Mouse (Mus musculus) kidney, adult 2 months (tissue): ENCODE measurements around the gene Cdc7. TPM values are rescaled to one million over a fixed set of nuclear protein-coding genes. Genes with fewer than 3 reads are reported as not detected.

ENCODE experiments used
- DNase-seq: peaks from one replicate; pipeline ENCODE4 v3.0.0; 2021
- H3K27ac ChIP-seq: fragments of 200-500 bp; 2 replicates; pipeline ENCODE4 v1.5.1; 2012; ENCODE audit warnings: low read depth, low read length, control low read depth, inconsistent platforms; ENCODE audit not compliant: insufficient read depth
- H3K27me3 ChIP-seq: fragments of 200-500 bp; replicated peaks from 2 replicates; pipeline ENCODE4 v1.6.1; 2012; ENCODE audit warnings: mild to moderate bottlenecking, moderate library complexity, low read length, inconsistent platforms; ENCODE audit not compliant: control insufficient read depth, insufficient read depth
- H3K36me3 ChIP-seq: fragments of 200-500 bp; 2 replicates; pipeline ENCODE4 v1.6.1; 2012; ENCODE audit warnings: mild to moderate bottlenecking, moderate library complexity, low read length, inconsistent platforms; ENCODE audit not compliant: control insufficient read depth, insufficient read depth
- H3K4me1 ChIP-seq: fragments of 200-500 bp; 2 replicates; pipeline ENCODE4 v1.6.1; 2011; ENCODE audit warnings: low read length; ENCODE audit not compliant: control insufficient read depth, insufficient read depth
- H3K4me3 ChIP-seq: fragments of 200-500 bp; 2 replicates; pipeline ENCODE4 v1.5.1; 2011; ENCODE audit warnings: mild to moderate bottlenecking, low read depth, low read length, control low read depth; ENCODE audit not compliant: insufficient read depth
- CTCF ChIP-seq: fragments of 200-500 bp; conservative IDR thresholded peaks from 2 replicates; pipeline ENCODE4 v1.5.1; 2011; ENCODE audit warnings: low read depth, mild to moderate bottlenecking, control low read depth, low read length, moderate library complexity, mixed read lengths; ENCODE audit not compliant: insufficient read depth, insufficient read length
- POLR2A ChIP-seq: fragments of 200-500 bp; IDR thresholded peaks from one replicate; pipeline ENCODE4 v1.6.1; 2011; ENCODE audit warnings: low read depth, low read length, control low read depth
- WGBS: fragments of 180-500 bp; shearing (Covaris S2); methylation state at CpG from one replicate; pipeline ENCODE4 v1.1.7; 2018; 5-methylcytosine and 5-hydroxymethylcytosine counted together
- polyA plus RNA-seq: library from polyadenylated mRNA; depleted of rRNA; stranded (reverse); fragments of >200 nt; gene quantifications from 2 replicates; pipeline ENCODE4 v1.2.3, GENCODE M21; 2012

Gene Cdc7
- polyA plus RNA-seq, 1 experiment = 1.2 TPM

DNA sequence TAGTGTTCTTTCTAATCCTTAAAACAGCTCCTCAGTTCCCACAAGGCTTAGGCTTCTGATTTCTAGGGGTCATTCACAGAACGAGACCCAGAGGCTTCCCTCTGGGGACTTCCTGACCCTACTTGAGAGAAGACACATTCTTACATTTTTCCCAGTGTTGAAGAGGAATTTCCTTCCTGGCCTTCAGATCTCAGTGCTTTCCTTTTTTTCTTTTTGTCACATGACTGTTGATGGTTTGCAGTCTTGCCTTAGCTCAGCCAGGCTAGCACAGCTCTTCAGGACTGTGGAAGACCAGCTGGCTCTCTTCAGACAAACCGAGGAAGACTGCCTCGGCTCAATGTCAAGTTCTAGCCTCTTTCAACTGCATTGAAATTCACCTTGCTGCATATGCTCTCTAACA lies 7.7 kb upstream of the Cdc7 start:
- WGBS = 56% methylated on average over 3 of the region's 3 CpGs
- DNase-seq = peak; percentile 54
- Histone ChIP-seq H3K27me3 (no peaks in the 10 kb centered on the region), H3K4me1 (no peaks in the 10 kb centered on the region), H3K27ac (no peak overlapping the region), H3K4me3 (no peak overlapping the region), H3K36me3 (no peaks in the 10 kb centered on the region)
- TF ChIP-seq CTCF (no peak), POLR2A (no peak)

GRCm38 (mm10) chr5:106959031-106959430 lies 5.1 kb upstream of the Cdc7 start:
- 64% methylated on average over 3 of the region's 3 CpGs for WGBS
- Histone ChIP-seq H3K4me3 (no peak overlapping the region), H3K27ac (no peak overlapping the region), H3K36me3 (no peaks in the 10 kb centered on the region), H3K4me1 (0 out of 2 replicates have a peak, but pooled peaks cover 2% of the 10 kb centered on the region), H3K27me3 (no peaks in the 10 kb centered on the region)
- DNase-seq = peak; percentile 77
- TF ChIP-seq CTCF = no peak
- TF ChIP-seq POLR2A = no peak

DNA sequence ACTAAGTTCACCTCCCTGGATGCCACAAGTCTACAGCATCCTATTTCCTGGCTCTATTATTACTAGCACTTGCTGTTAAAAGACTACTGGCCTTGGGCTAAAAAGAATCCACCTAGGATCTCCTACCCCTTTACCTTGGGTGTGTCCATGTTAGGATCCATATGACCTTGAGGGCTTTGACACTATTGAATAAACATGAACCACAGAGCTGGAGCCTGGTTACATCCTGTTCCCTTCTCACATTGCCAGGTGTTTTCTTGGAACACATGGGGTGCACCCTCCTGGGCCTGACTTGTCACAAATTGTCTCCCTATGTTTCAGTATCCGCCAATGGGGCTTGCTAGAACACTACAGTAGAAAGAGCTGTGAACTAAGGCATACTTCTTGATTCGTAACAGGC lies 3.7 kb upstream of the Cdc7 start:
- TF ChIP-seq CTCF = no peak
- no peak for TF ChIP-seq POLR2A
- 97% methylated on average over 2 of the region's 2 CpGs for WGBS

DNA sequence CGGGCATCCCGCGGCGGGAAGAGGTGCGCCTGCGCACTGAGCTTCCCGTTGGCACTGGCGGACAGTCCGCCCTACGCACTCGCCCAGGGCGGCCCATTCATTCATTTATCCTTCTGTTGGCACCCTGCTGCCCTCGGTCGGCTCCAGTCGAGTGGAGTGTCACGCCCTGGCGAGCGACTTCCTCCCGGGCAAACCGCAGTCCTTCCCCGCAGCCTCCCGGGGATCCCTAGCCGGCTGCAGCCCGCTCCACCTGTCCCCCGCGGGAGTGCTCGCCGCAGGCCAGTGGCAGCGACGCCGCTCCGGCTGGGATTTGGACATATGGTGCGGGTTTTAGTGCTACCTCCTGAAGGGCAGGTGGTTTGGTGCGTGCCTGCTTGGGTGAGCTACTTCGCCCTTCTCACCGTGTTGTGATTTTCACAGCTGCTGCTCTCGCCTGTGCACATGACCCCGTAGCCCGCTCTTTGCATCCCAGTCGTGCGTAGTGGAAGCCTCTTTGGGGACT lies 442 bp downstream of the Cdc7 start:
- 0 out of 2 replicates have a peak, but pooled peaks cover 2% of the 10 kb centered on the region for H3K4me1 ChIP-seq

More for the DNA sequence above, 3.7 kb upstream of the Cdc7 start:
- H3K27ac ChIP-seq = no peak overlapping the region
- DNase-seq = no peak
- no peaks in the 10 kb centered on the region for H3K36me3 ChIP-seq
- no peak overlapping the region for H3K4me3 ChIP-seq
- no peaks in the 10 kb centered on the region for H3K27me3 ChIP-seq
- H3K4me1 ChIP-seq = 0 out of 2 replicates have a peak, but pooled peaks cover 2% of the 10 kb centered on the region

DNA sequence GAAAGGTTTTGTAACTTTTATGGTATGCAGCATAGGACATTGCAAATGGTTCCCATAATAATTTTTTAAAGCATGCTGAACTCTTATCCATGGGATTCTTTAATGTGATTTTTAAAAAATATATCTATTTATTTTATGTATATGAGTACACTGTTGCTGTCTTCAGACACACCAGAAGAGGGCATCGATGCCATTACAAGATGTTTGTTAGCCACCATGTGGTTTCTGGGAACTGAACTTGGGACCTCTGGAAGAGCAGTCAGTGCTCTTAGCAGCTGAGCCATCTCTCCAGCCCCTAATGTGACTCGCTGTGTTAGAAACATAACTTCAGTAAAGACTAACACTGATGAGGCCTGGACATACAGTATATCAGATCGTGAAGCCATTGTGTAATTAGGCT lies 2.3 kb downstream of the Cdc7 start:
- no peaks in the 10 kb centered on the region for H3K27me3 ChIP-seq
- 0 out of 2 replicates have a peak, but pooled peaks cover 2% of the 10 kb centered on the region for H3K4me1 ChIP-seq
- 94% methylated on average over 3 of the region's 3 CpGs for WGBS
- DNase-seq = no peak
- H3K36me3 ChIP-seq = no peaks in the 10 kb centered on the region
- no peak overlapping the region for H3K27ac ChIP-seq
- TF ChIP-seq CTCF = no peak
- TF ChIP-seq POLR2A = no peak
- H3K4me3 ChIP-seq = no peak overlapping the region

More for the DNA sequence above, 442 bp downstream of the Cdc7 start:
- TF ChIP-seq POLR2A (no peak), CTCF (no peak)
- WGBS = under 1% methylated on average over 41 of the region's 41 CpGs
- DNase-seq = peak; percentile 8
- no peaks in the 10 kb centered on the region for H3K27me3 ChIP-seq
- no peaks in the 10 kb centered on the region for H3K36me3 ChIP-seq
- H3K4me3 ChIP-seq = peak overlapping the region; percentile 94
- H3K27ac ChIP-seq = no peak overlapping the region

- WGBS = 94% methylated on average over 1 of the region's 1 CpGs
- Histone ChIP-seq H3K27ac (no peak overlapping the region), H3K4me1 (0 out of 2 replicates have a peak, but pooled peaks cover 2% of the 10 kb centered on the region), H3K27me3 (no peaks in the 10 kb centered on the region), H3K4me3 (no peak overlapping the region), H3K36me3 (no peaks in the 10 kb centered on the region)
- no peak for DNase-seq
- TF ChIP-seq CTCF (no peak), POLR2A (no peak)
Observed at GRCm38 (mm10) chr5:106967578-106967977, 3.5 kb downstream of the Cdc7 start.

- H3K27me3 ChIP-seq = no peaks in the 10 kb centered on the region
- H3K27ac ChIP-seq = no peak overlapping the region
- 87% methylated on average over 7 of the region's 7 CpGs for WGBS
- H3K4me3 ChIP-seq = no peak overlapping the region
- DNase-seq = no peak
- H3K36me3 ChIP-seq = no peaks in the 10 kb centered on the region
- no peak for TF ChIP-seq CTCF
- TF ChIP-seq POLR2A = no peak
- H3K4me1 ChIP-seq = no peaks in the 10 kb centered on the region
Observed at GRCm38 (mm10) chr5:106973883-106974282, 9.8 kb downstream of the Cdc7 start.
